Mouse (Mus musculus) embryo, embryonic 9.5 days (tissue): ENCODE measurements at regions not wholly inside any gene's neighbourhood (a gene's known extent, or its start where the extent isn't known, plus 50 kb on each side); places are given as distances from the start of the nearest gene placed in this dataset.

ENCODE experiments used
- DNase-seq: peaks from one replicate; pipeline ENCODE4 v3.0.0-alpha.2; 2017; ENCODE audit errors: extremely low spot score

DNA sequence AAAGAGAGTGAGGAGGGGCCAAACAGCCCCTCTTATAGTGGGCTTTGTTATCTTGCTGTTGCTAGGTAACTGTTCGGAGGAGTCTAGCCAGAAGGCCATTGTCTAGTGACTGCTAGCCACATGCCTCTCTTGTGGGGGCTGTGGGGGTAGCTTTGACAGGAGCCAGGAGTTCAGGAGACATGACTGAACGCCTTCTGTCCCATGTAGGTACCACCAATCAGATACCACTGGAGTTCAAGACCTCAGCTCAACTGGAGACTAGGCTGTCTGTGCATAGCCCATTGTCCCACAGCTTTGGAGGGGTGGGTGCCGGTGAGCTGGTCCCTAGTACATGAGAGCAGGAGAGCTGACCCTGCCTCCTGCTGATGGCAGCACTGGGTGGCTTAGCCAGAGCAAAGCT lies 82.4 kb upstream of the Unc93a2 start:
- DNase-seq: peak; percentile 27

DNA sequence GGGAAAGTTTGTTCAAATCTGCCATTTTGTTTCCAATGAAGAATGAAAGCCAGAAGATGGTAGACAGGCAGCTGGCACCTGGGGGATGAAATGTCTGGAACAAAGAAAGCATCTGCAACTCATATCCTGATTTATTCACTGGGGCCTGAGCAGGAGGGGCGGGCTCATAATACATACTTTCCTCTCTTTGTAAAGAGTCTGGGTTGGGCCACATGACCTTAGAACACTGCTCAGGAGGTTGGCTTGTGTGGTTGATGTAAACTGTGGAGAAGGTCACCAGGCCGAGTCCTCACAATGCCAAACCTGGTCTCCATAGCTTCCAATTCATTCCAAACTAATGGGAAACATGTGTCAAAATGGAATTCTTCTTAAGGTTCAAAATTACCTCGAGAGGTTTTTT lies 79.6 kb upstream of the Unc93a2 start:
- DNase-seq: no peak

DNA sequence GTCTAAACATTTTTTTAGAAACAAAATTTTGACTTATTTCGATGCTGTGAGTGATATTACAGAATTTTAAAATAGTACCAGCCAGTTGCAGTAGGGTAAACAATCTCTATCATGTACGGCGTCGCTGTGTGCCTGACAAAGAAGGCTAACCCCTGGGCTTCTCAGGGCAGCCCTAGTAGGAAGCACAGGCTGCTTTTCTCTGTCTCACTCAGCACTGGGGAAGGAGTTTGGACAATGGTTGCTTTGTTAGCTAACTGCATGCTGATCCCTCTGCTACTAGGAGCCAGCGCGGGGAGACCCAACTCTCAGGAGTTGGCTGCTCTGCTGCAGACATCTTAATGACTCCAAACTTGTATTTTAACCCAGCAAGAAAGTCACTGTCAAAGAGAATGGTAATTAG lies 75.9 kb upstream of the Unc93a2 start:
- peak; percentile 33 for DNase-seq

DNA sequence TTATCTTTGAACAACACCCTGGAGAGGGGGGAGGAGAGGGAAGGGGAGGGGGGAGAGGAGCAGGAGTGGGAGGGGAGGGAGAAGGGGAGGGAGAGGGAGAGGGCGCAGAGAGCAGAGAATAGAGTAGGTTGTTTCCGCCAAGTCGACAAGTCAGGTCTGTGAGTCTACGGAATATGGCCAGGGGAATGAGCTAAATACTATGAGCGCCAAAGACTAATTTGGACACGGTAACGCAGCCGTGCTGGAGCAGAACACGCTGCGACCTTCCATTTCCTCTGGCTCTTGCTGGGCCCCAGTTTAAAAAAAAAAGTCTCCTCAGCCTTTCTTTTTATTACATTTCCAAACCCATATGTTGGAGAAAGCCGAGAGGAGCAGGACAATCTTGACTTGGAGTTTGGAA lies 71.7 kb upstream of the Unc93a2 start:
- no peak for DNase-seq

DNA sequence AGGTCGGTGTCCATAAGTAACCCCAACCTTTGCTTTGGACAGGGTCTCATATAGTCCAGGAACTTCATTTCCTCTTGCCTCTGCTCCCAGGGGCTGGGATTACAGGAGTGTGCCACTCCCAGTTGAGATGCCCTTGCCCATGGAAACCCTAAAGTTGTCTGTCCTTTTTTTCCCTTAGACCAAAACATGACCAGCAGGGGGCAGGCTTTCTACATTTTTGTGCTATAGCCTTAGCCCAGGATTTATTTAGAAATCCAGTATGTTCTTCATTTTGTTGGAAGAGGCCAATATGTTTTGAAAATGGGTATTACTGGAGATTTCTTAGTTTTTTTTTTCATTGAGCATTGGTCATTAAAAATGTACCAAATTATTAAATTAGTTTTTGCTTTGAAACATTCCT lies 58.6 kb upstream of the Unc93a2 start:
- peak; percentile 57 for DNase-seq

DNA sequence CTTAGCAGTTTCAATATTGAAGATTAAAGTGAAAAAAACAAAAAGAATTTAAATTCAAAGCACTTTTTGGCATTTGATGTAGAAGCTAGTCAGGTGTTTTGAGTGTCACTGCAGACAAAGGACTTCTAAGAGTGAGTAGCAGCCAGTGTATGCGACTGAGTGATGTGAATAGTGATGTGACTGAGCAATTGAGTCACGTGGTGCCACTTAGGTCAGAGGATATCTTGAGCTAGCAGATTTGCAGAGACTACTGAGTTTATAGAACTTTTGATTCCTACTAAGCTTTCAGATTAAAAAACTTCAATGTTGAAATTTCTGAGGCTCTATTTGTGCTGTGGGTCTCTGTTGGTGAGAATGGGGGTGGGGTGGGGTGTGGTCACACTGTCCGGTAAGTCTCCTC lies 49.8 kb upstream of the Unc93a2 start:
- DNase-seq: no peak
